Mouse (Mus musculus) right cerebral cortex, postnatal 36 days (tissue): ENCODE measurements around the gene Pex11g.

Experiments used
- DNase-seq, 2 experiments: peaks; one replicate each; pipeline ENCODE4 v3.0.0; 2022; ENCODE audit warnings: low spot score in 2 of 2, mixed read lengths in 1 of 2

The Pex11g gene

GRCm38 (mm10) chr8:3415661-3416060, 51.8 kb downstream of the Pex11g start:
- DNase-seq, result no peak

- no peak for DNase-seq
Measured at GRCm38 (mm10) chr8:3415259-3415658, 52.2 kb downstream of the Pex11g start.

- no peak for DNase-seq
Measured at GRCm38 (mm10) chr8:3414639-3415190, 52.8 kb downstream of the Pex11g start.

- DNase-seq, result no peak
Measured at GRCm38 (mm10) chr8:3412816-3413215, 54.7 kb downstream of the Pex11g start.

- DNase-seq, result no peak
Measured at GRCm38 (mm10) chr8:3411901-3412301, 55.6 kb downstream of the Pex11g start.

GRCm38 (mm10) chr8:3411085-3411484, 56.4 kb downstream of the Pex11g start:
- no peak for DNase-seq

- no peak for DNase-seq
Measured at GRCm38 (mm10) chr8:3407417-3407816, 60.1 kb downstream of the Pex11g start.
